Mouse (Mus musculus) limb, embryonic 13.5 days (tissue): ENCODE data around the gene Bik. TPM values are rescaled to one million over a fixed set of nuclear protein-coding genes. Genes with fewer than 3 reads are reported as not detected.
"Not testable (repeated sequence)": the region's sequence is repeated elsewhere in the genome, so short reads cannot be mapped to it uniquely, and the experiment has no call there.

ENCODE experiments used
- ATAC-seq: fragments of 200-750 bp; cut with Nextera tagmentation; 2 replicates; pipeline ENCODE4 v1.8.0; 2017; ENCODE audit warnings: low read depth, moderate number of reproducible peaks, moderate TSS enrichment; ENCODE audit not compliant: low FRiP score
- H3K27ac ChIP-seq: fragments of 300-500 bp; sonication (generic); 2 replicates; pipeline ENCODE4 v1.5.1; 2015; ENCODE audit warnings: inconsistent platforms, mild to moderate bottlenecking, moderate library complexity
- H3K27me3 ChIP-seq: fragments of 300-500 bp; sonication (generic); 2 replicates; pipeline ENCODE4 v1.6.1; 2015; ENCODE audit warnings: mild to moderate bottlenecking, inconsistent platforms
- H3K36me3 ChIP-seq: fragments of 300-500 bp; sonication (generic); 2 replicates; pipeline ENCODE4 v1.6.1; 2015; ENCODE audit warnings: inconsistent platforms, mild to moderate bottlenecking, moderate library complexity
- H3K4me1 ChIP-seq: fragments of 300-500 bp; sonication (generic); 2 replicates; pipeline ENCODE4 v1.6.1; 2015; ENCODE audit warnings: inconsistent platforms
- H3K4me2 ChIP-seq: fragments of 300-500 bp; sonication (generic); replicated peaks from 2 replicates; pipeline ENCODE4 v1.6.1; 2015; ENCODE audit warnings: inconsistent platforms, mild to moderate bottlenecking, moderate library complexity
- H3K4me3 ChIP-seq: fragments of 300-500 bp; sonication (generic); 2 replicates; pipeline ENCODE4 v1.5.1; 2015; ENCODE audit warnings: moderate library complexity, mild to moderate bottlenecking, inconsistent platforms
- H3K9ac ChIP-seq: fragments of 300-500 bp; sonication (generic); 2 replicates; pipeline ENCODE4 v1.6.1; 2015; ENCODE audit warnings: mild to moderate bottlenecking, inconsistent platforms
- H3K9me3 ChIP-seq: fragments of 300-500 bp; sonication (generic); 2 replicates; pipeline ENCODE4 v1.6.1; 2016; ENCODE audit warnings: inconsistent platforms
- WGBS: fragments of 180-500 bp; shearing (Covaris S2); methylation state at CpG from one replicate; pipeline ENCODE4 v1.1.7; 2015; 5-methylcytosine and 5-hydroxymethylcytosine counted together
- polyA plus RNA-seq: library from polyadenylated mRNA; unstranded; fragments of >200 nt; fragmentation: Nextera tagmentation; extraction: Ambion mirVana; gene quantifications from 2 replicates; pipeline ENCODE4 v1.2.1, GENCODE M21; 2015

Gene Bik
- polyA plus RNA-seq, 1 experiment from 2014 or later = 3.5 TPM

DNA sequence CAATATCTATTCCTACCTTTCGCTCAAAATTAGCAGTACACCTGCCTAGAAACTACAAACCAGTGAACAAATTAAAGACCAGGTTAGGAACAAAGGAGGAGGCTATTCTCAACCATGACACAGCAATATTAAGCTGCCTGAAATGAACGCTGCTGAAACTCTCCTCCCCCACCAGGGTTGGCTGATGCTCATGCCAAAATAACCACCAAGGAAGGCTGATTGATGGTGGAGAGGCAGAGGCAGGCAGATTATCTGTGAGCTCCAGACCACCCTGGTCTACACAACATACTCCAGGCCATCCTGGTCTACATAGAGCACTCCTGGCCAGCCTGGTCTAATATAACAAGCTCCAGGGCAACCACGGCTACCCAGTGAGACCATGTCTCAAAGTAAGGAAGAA, 31.5 kb upstream of the Bik start:
- Histone ChIP-seq H3K4me3 (no peak overlapping the region), H3K9ac (no peak overlapping the region), H3K4me1 (no peaks in the 10 kb centered on the region), H3K4me2 (no peak overlapping the region), H3K27me3 (no peaks in the 10 kb centered on the region), H3K9me3 (0 out of 2 replicates have a peak, but pooled peaks cover under 1% of the 10 kb centered on the region), H3K27ac (no peak overlapping the region), H3K36me3 (peaks cover 92% of the 10 kb centered on the region)
- no peak for ATAC-seq
- 91% methylated on average over 3 of the region's 3 CpGs for WGBS

DNA sequence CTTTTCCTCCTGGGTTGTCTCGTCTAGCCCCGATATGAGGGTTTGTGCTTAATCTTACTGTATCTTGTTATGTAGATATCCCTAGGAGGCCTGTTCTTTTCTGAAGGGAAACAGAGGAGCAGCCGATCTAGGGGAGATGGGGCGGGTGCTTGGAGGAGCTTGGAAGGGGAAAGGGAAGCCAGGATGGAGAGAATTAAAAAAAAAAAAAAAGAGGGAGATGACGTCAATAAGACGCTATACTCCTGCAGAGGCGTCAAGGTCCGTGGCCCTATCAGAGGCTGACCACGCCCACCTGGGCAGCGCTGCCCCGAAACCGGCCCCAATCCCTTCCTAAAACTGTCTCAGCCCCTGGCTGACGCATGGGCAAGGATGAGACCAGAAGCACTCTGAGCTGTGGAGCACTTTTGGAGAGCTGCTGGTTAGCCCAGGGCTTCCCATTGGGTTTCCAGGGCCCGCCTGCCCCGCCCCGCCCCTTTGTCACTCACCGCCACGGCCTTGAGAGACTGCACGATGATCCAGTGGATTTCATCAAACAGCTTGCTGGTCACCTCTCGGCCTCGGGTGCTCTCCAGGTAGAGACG, 30.8 kb upstream of the Bik start:
- WGBS = 63% methylated on average over 22 of the region's 22 CpGs
- Histone ChIP-seq H3K9ac (no peak overlapping the region), H3K9me3 (0 out of 2 replicates have a peak, but pooled peaks cover 3% of the 10 kb centered on the region), H3K27ac (no peak overlapping the region), H3K36me3 (peaks cover 93% of the 10 kb centered on the region), H3K4me2 (peak overlapping the region; percentile 12; the same call in 1 of the 2 replicates), H3K4me3 (no peak overlapping the region), H3K4me1 (no peaks in the 10 kb centered on the region), H3K27me3 (no peaks in the 10 kb centered on the region)
- no peak for ATAC-seq

DNA sequence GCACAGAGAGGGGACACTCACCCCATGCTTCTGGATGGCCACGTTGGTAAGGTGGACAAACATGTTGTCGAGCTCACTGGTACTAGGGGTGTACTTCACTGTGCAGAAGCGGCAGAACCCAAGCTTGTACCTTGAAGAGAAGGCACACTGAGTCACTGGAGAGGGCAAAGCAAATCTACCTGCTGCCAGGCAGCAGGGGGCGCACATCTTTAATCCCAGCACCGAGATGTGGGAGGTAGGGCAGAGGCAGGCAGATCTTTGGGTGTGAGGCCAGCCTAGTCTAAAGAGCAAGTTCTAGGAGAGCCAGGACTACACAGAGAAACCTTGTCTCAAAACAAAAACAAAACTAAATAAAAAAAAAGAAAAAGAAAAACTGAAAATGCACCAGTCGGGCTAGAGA, 29.4 kb upstream of the Bik start:
- no peak overlapping the region for H3K9ac ChIP-seq
- 0 out of 2 replicates have a peak, but pooled peaks cover 3% of the 10 kb centered on the region for H3K9me3 ChIP-seq
- no peak overlapping the region for H3K27ac ChIP-seq
- H3K4me2 ChIP-seq = no peak overlapping the region
- no peaks in the 10 kb centered on the region for H3K4me1 ChIP-seq
- WGBS = 91% methylated on average over 6 of the region's 6 CpGs
- peaks cover 88% of the 10 kb centered on the region for H3K36me3 ChIP-seq
- ATAC-seq = no peak
- H3K4me3 ChIP-seq = no peak overlapping the region
- H3K27me3 ChIP-seq = no peaks in the 10 kb centered on the region

DNA sequence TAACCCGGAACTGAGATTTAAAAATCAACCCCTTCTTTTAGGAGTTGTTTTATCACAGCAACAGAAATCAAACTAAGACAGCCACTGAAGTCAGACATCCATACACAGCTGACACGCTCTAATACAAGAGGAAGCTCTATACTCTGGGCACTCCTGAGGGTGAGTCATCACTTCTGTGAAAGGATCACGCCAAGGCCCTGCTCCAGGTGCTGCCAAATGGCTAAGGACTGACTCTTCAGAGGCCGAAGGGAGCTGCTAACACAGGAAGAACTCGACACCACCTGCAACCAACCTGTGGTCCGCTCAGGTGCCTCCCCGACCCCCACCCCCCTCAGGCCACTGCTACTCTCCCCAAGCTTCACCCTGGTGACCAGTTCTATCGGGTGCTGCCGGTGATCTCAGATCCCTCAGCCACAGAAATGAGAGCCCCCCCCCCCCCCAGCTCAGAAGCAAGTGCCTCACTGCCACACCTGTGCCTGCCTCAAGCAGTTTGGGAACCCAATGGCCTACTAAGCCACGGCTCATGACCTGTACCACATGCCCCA, 27.4 kb upstream of the Bik start:
- H3K36me3 ChIP-seq = peaks cover 79% of the 10 kb centered on the region
- ATAC-seq = no peak
- 90% methylated on average over 10 of the region's 10 CpGs for WGBS

DNA sequence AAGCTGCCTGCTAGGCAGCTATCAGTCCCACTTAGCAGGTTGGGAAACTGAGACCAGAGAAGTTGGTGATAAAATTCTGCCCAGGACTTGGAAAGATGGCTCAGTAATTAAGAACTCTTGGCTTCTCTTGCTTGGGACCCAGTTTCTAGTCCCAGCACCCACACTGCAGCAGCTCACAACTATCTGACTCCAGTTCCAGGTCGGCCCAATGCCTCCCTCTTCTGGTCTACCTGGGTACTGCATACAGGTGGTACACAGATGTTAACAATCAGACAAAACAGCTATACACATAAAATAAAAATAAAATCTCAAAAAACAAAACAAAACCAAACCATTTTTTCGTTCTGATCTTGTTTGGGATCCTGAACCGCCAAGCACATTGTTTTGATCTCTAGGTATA, 26.3 kb upstream of the Bik start:
- Histone ChIP-seq H3K36me3 (peaks cover 72% of the 10 kb centered on the region), H3K27me3 (no peaks in the 10 kb centered on the region), H3K9me3 (0 out of 2 replicates have a peak, but pooled peaks cover 3% of the 10 kb centered on the region), H3K4me1 (no peaks in the 10 kb centered on the region), H3K27ac (no peak overlapping the region), H3K4me3 (no peak overlapping the region), H3K4me2 (no peak overlapping the region), H3K9ac (no peak overlapping the region)
- ATAC-seq = no peak
- 50% methylated on average over 3 of the region's 3 CpGs for WGBS

More for the DNA sequence above, 27.4 kb upstream of the Bik start:
- Histone ChIP-seq H3K4me3 (no peak overlapping the region), H3K4me2 (no peak overlapping the region), H3K9me3 (0 out of 2 replicates have a peak, but pooled peaks cover 3% of the 10 kb centered on the region), H3K27me3 (no peaks in the 10 kb centered on the region), H3K9ac (no peak overlapping the region), H3K27ac (no peak overlapping the region), H3K4me1 (no peaks in the 10 kb centered on the region)

DNA sequence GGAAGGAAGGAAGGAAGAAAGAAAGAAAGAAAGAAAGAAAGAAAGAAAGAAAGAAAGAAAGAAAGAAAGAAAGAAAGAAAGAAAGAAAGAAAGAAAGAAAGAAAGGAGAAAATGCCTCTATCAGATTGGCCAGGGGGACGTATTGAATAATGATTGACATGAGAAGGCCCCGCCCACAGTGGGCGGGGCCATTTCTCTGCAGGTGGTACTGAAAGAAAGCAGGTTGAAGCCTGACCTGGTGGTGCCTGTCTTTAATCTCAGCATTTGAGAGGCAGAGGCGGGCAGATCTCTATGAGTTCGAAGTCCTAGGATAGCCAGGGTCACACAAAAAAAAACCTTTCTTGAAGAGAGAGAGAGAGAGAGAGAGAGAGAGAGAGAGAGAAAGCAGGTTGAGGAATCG, 25.2 kb upstream of the Bik start:
- not testable (repeated sequence) for H3K4me1 ChIP-seq, H3K9me3 ChIP-seq, ATAC-seq, H3K9ac ChIP-seq, H3K27ac ChIP-seq, H3K4me2 ChIP-seq, H3K4me3 ChIP-seq, H3K27me3 ChIP-seq
- WGBS = 69% methylated on average over 6 of the region's 6 CpGs
- H3K36me3 ChIP-seq = peaks cover 61% of the 10 kb centered on the region

DNA sequence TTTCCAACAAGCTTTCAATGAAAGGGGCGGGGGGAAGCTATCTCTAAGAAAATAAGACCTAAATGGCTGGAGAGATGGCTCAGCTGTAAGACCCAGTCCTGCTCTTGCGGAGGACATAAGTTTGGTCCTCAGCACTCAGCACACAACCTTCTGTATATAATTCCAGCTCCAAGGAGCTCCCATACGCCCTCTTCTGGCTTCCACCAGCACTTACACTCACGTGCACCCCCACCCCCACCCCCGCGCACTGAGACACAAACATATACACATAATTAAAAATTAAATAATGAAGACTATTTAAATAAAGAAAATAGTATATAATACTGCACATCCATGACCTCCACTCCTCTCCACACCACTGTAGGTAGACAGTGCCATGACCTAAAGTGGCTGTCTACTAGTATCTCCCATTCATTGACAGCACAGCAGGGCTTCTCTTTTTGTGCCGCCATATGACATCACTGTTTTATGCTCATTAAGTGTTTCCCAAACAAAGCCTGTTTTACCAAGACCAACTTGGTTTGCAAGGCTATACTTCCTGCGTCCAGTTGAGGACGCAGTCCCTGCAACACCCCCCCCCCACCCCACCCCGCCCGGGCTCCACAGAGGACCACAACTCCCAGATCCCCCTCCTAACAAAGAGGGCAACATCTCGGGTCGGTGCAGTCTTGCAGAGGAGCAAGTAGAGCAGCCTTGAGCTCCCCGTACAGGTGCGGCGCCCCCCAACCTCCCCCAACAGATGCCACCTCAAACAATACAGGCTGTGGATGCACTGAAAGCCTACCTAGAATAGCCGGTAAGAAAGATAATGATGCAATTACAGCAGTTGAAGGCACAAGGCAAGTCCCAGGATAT, 16.5 kb upstream of the Bik start:
- ATAC-seq = peak; percentile 79
- H3K4me3 ChIP-seq = peak overlapping the region; percentile 64
- H3K27me3 ChIP-seq = no peaks in the 10 kb centered on the region
- 27% methylated on average over 17 of the region's 17 CpGs for WGBS
- H3K36me3 ChIP-seq = peaks cover 2% of the 10 kb centered on the region; the same call in 1 of the 2 replicates
- peaks cover 14% of the 10 kb centered on the region for H3K4me1 ChIP-seq
- H3K9ac ChIP-seq = peak overlapping the region; percentile 68
- H3K9me3 ChIP-seq = no peaks in the 10 kb centered on the region
- H3K27ac ChIP-seq = no peak overlapping the region
- peak overlapping the region; percentile 84 for H3K4me2 ChIP-seq

DNA sequence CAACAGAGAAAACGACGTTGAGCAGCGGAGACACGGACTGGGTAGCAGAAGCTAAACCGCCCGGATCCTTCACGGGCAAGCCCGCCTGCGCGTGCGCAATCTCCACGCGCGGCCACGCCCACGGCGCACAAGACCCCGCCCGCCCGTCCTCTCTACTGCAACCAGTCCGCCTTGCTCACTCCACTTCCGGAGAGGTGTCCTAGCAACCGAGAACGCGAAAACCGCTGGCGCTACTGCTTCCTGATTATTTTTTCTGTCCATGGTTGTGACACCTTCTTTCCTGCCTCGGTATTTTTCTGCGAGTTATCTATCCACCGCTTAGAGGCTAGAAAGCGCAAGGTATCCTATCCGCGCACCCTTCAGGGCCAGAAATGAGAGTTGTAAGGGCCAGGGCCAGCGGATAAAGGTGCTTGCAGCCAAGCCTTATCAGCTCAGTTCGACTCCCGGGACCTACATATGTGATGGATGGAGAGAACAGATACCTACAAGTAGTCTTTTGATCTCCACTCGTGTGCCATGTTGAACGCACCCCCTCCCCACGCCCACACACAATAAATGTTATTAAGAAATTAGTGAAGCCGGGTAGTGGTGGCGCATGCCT, 15.8 kb upstream of the Bik start, which contains the start of gene Ttll1:
Gene Ttll1 (minus strand): TSS at position 89 of the 601 bp plus-strand sequence.
- peaks cover 14% of the 10 kb centered on the region for H3K4me1 ChIP-seq
- H3K4me3 ChIP-seq = peak within 1 kb of the TSS; percentile 64
- H3K4me2 ChIP-seq = peak within 1 kb of the TSS; percentile 84
- WGBS = 12% methylated on average over 41 of the region's 41 CpGs
- H3K27ac ChIP-seq = no peak within 1 kb of the TSS
- peak; percentile 96 for ATAC-seq
- peak within 1 kb of the TSS; percentile 68 for H3K9ac ChIP-seq
- H3K9me3 ChIP-seq = no peaks in the 10 kb centered on the region
- H3K36me3 ChIP-seq = no peaks in the 10 kb centered on the region
- no peaks in the 10 kb centered on the region for H3K27me3 ChIP-seq

DNA sequence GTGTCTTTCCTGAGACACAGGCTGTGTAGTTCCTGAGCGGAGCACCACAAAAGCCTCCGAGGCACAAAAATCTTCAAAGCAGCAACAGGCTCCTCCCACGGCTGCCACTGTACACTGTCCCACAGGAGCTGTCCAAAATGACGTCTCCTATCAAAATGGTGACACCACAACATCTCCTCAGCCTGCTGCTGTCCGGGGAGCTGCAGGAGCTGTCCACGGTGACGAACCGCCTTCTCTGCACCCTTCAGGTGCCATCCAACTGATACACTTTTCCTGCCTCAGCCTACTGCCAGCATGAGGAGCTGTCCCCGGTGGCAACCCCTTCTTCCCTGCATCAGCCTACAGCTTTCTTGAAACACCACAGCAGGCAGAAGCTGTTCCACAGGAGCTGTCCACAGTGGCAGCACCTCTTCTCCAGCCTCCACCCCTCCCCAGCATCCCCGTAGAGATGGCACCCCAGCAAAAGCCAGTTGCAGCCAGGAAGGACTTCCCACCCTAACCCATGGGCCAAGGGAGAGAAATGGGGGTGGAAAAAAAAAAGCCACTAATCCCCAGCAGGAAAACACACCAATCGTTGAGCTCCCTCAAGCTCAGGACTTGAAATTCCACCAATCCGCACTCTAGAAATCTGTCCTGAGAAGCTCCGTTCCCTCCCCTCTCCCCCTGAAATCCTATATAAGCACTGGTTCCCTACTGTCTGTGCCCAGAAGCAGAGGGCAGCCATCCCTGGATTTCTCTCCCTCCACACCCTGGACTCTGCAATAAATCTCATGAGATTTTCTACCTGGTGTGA, 14.0 kb upstream of the Bik start:
- no peak overlapping the region for H3K9ac ChIP-seq
- WGBS = 75% methylated on average over 13 of the region's 13 CpGs

DNA sequence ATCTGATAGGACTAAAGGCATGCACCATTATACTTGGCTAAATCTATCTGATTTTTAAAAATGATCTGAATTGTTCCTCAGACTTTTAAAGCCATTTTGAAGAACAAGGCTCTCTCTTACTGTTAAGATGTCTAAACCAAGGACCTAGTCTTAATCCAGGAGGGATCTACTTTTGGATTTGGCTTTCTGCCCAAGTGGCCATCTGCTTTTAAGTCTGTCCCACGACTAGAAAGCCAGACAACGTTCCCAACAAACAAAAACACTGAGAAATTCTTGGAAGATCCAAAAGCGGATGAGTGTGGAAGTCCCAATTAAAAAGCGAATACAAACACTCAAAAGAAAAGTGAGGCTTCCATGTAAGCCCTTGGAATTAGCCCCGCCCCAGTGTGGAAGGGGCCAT, 11.6 kb upstream of the Bik start:
- no peak for ATAC-seq
- H3K27ac ChIP-seq = no peak overlapping the region
- H3K4me1 ChIP-seq = peaks cover 11% of the 10 kb centered on the region
- no peak overlapping the region for H3K4me2 ChIP-seq
- 66% methylated on average over 5 of the region's 5 CpGs for WGBS
- no peaks in the 10 kb centered on the region for H3K36me3 ChIP-seq
- no peak overlapping the region for H3K4me3 ChIP-seq
- H3K9ac ChIP-seq = no peak overlapping the region
- H3K27me3 ChIP-seq = no peaks in the 10 kb centered on the region
- no peaks in the 10 kb centered on the region for H3K9me3 ChIP-seq

More for the DNA sequence above, 14.0 kb upstream of the Bik start:
- Histone ChIP-seq H3K9me3 (no peaks in the 10 kb centered on the region), H3K36me3 (no peaks in the 10 kb centered on the region), H3K27me3 (no peaks in the 10 kb centered on the region), H3K4me2 (no peak overlapping the region), H3K4me3 (no peak overlapping the region), H3K27ac (no peak overlapping the region), H3K4me1 (peaks cover 14% of the 10 kb centered on the region)
- ATAC-seq = no peak

DNA sequence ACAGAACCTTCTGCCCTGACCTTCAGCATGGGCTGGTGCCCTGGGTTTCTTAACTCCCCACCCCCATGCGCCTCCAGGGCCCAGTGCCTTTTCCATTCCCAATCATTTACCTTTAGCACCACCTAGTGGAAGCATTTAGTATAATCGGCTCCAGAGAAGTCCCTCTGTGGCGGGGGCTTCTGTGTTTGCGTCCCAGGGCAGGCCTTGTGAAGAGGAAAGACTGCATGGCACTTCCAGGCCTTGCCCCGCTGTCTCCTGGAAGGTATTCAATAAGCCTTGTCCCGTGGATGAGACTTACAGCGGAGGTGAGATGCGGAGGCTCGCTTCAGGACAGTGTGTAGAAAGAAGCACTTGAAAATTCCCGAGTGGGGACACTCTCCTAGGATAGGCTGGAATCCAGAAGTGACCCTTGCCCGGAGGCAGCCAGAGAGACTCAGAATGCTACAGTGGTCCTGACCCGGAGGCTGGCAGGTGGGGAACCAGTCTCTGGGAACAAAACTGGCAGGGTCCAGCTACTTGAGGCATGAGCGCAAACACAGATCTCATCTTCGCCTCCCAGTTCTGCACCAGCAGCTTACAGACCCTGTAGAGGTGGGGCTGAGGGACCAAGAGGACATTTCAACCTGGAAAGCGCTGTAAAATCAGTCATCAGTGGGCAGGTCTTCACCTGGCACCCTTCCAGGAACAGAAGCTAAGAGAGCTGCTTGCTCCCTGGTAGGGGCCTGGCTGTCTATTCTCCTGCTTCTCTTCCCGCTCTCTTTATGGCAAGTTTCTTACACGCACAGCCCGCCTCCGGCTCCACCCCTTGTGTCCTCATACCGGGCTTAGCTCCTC, 8.2 kb upstream of the Bik start:
- no peak for ATAC-seq
- 0 out of 2 replicates have a peak, but pooled peaks cover 5% of the 10 kb centered on the region for H3K4me1 ChIP-seq
- H3K27ac ChIP-seq = no peak overlapping the region
- no peak overlapping the region for H3K9ac ChIP-seq
- 38% methylated on average over 20 of the region's 20 CpGs for WGBS
- no peak overlapping the region for H3K4me3 ChIP-seq
- peak overlapping the region; percentile 28 for H3K4me2 ChIP-seq
- peaks cover 5% of the 10 kb centered on the region for H3K27me3 ChIP-seq
- H3K36me3 ChIP-seq = no peaks in the 10 kb centered on the region
- H3K9me3 ChIP-seq = no peaks in the 10 kb centered on the region
